Mouse (Mus musculus): ENCODE results near the gene Aif1. TPM values are rescaled to one million over a fixed set of nuclear protein-coding genes. Genes with fewer than 3 reads are reported as not detected.

The Aif1 gene
- polyA plus RNA-seq, 2 experiments: 8.1 to 20.7 TPM

DNA sequence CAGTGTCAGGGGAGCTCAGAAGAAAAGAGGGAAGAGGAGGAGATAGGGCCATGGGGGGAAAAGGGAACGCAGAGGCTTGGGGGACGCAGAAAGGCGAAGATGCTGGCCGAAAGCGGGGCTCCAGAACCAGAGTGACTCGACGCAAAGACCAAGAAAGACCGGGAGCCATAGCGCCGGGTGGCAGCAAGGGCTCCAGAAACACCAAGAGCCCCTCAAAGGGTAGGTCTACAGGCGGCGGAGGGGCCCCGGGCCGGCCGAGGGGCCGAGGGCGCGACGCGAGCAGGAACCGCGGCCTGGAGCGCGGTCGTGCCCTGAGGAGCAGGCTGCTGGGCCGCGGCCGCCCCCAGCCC lies 11.7 kb downstream of the Aif1 start:
- peak overlapping the region; percentile 82 for H3K27ac ChIP-seq
- no peaks in the 10 kb centered on the region for H3K9me3 ChIP-seq (ENCODE audit: control insufficient read depth, low read length)
- peaks cover 31% of the 10 kb centered on the region for H3K36me3 ChIP-seq (replicated peaks; ENCODE audit: control insufficient read depth, insufficient read depth, low read depth)
- TF ChIP-seq EP300 (IDR thresholded peaks at IDR 0.05; ENCODE audit: low read depth): no peak
- no peak for TF ChIP-seq CTCF (IDR thresholded peaks at IDR 0.05; ENCODE audit: low read depth)
- peak overlapping the region; percentile 90 for H3K4me2 ChIP-seq (ENCODE audit: low read depth)
- peaks cover 4 to 21% of the 10 kb centered on the region in 2 experiments for H3K4me1 ChIP-seq (replicated peaks; ENCODE audit: control insufficient read depth in 2 of 2, insufficient read depth in 2 of 2, low read length in 1 of 2)
- H3K27me3 ChIP-seq (ENCODE audit: control insufficient read depth, insufficient read depth, low read length): no peaks in the 10 kb centered on the region
- DNase-seq (ENCODE audit: low read depth in 3 of 3, low spot score in 3 of 3) (peak in 2 of 3 experiments; percentile 7 to 11), ATAC-seq (ENCODE audit: insufficient read depth) (no peak)
- H3K4me3 ChIP-seq (ENCODE audit: insufficient read depth in 1 of 2, low read depth in 2 of 2, low read length in 2 of 2): peak overlapping the region; percentile 95 to 99
- peak overlapping the region; percentile 99 for H3K9ac ChIP-seq (replicated peaks)
- 0% methylated on average over 25 of the region's 28 CpGs for WGBS (ENCODE audit: insufficient replicate concordance)

- TF ChIP-seq EP300 (IDR thresholded peaks at IDR 0.05; ENCODE audit: low read depth): no peak
- TF ChIP-seq CTCF (IDR thresholded peaks at IDR 0.05; ENCODE audit: low read depth): no peak
Observed at GRCm38 (mm10) chr17:35163326-35164081, 12.4 kb downstream of the Aif1 start.

DNA sequence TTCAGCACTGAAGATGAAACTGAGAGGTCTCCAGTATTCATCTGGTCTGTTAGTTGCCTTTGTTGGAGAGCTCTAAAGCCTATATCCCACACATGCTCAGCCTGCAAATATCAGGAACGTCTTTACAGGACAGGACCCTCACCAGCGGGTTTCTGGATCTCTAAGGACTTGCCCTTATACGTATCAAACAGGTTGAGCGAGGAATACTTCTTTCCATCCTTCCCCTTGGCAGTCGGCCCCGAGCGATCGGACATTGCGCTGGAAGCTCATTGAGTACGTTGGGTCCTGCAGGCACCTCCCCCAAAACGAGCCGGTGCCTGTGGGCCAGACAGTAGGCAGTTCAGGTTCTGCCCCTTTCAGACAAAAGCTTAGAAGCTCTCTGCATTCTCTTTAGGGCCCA lies 13.1 kb downstream of the Aif1 start:
- DNase-seq (ENCODE audit: low read depth in 3 of 3, low spot score in 3 of 3) (no peak), ATAC-seq (ENCODE audit: insufficient read depth) (no peak)
- WGBS (ENCODE audit: insufficient replicate concordance): 65% methylated on average over 12 of the region's 12 CpGs
- H3K4me3 ChIP-seq (ENCODE audit: insufficient read depth in 1 of 2, low read depth in 2 of 2, low read length in 2 of 2): peak overlapping the region; percentile 26 to 99
- no peak overlapping the region for H3K27ac ChIP-seq
- H3K4me1 ChIP-seq (replicated peaks; ENCODE audit: control insufficient read depth in 2 of 2, insufficient read depth in 2 of 2, low read length in 1 of 2): peaks cover 4 to 21% of the 10 kb centered on the region in 2 experiments
- H3K36me3 ChIP-seq (replicated peaks; ENCODE audit: control insufficient read depth, insufficient read depth, low read depth): peaks cover 46% of the 10 kb centered on the region
- TF ChIP-seq EP300 (IDR thresholded peaks at IDR 0.05; ENCODE audit: low read depth) (no peak), CTCF (IDR thresholded peaks at IDR 0.05; ENCODE audit: low read depth) (no peak)
- no peaks in the 10 kb centered on the region for H3K9me3 ChIP-seq (ENCODE audit: control insufficient read depth, low read length)
- H3K27me3 ChIP-seq (ENCODE audit: control insufficient read depth, insufficient read depth, low read length): no peaks in the 10 kb centered on the region
- peak overlapping the region; percentile 99 for H3K9ac ChIP-seq (replicated peaks)
- peak overlapping the region; percentile 90 for H3K4me2 ChIP-seq (ENCODE audit: low read depth)

More at GRCm38 (mm10) chr17:35163326-35164081, 12.4 kb downstream of the Aif1 start:
- Histone ChIP-seq H3K4me2 (ENCODE audit: low read depth) (peak overlapping the region; percentile 90), H3K9me3 (ENCODE audit: control insufficient read depth, low read length) (no peaks in the 10 kb centered on the region), H3K4me3 (ENCODE audit: insufficient read depth in 1 of 2, low read depth in 2 of 2, low read length in 2 of 2) (peak overlapping the region; percentile 95 to 99), H3K9ac (replicated peaks) (peak overlapping the region; percentile 99), H3K27me3 (ENCODE audit: control insufficient read depth, insufficient read depth, low read length) (no peaks in the 10 kb centered on the region), H3K27ac (peak overlapping the region; percentile 82), H3K36me3 (replicated peaks; ENCODE audit: control insufficient read depth, insufficient read depth, low read depth) (peaks cover 38% of the 10 kb centered on the region), H3K4me1 (replicated peaks; ENCODE audit: control insufficient read depth in 2 of 2, insufficient read depth in 2 of 2, low read length in 1 of 2) (peaks cover 4 to 21% of the 10 kb centered on the region in 2 experiments)
- no peak for ATAC-seq (ENCODE audit: insufficient read depth)
- WGBS (ENCODE audit: insufficient replicate concordance): 13% methylated on average over 8 of the region's 8 CpGs
- peak in 2 of 3 experiments; percentile 9 to 35 for DNase-seq (ENCODE audit: low read depth in 3 of 3, low spot score in 3 of 3)

DNA sequence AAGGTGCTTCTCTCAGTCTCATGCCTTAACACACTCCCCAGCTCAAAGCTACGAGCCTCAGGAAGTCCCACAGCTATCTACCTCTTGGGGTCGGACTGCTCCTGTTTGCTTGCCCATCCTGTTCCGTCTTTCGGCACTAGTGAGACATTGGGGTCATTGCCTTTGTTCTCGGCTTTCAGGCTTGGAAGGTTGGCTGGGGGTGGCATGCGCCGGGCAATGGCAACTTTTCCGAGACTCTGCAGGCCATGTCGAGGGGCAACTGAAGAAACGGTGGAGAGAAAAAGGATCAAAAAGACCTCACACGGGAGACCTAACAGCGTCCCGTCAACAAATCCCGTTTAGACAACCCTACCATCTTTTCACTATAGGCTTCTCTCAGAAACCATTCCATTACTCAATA lies 13.7 kb downstream of the Aif1 start:
- Histone ChIP-seq H3K4me3 (ENCODE audit: insufficient read depth in 1 of 2, low read depth in 2 of 2, low read length in 2 of 2) (no peak overlapping the region; a peak in 1 of 4 replicates), H3K36me3 (replicated peaks; ENCODE audit: control insufficient read depth, insufficient read depth, low read depth) (peaks cover 52% of the 10 kb centered on the region), H3K27me3 (ENCODE audit: control insufficient read depth, insufficient read depth, low read length) (no peaks in the 10 kb centered on the region), H3K9me3 (ENCODE audit: control insufficient read depth, low read length) (no peaks in the 10 kb centered on the region), H3K4me2 (ENCODE audit: low read depth) (no peak overlapping the region), H3K4me1 (replicated peaks; ENCODE audit: control insufficient read depth in 2 of 2, insufficient read depth in 2 of 2, low read length in 1 of 2) (peaks cover 4 to 21% of the 10 kb centered on the region in 2 experiments), H3K9ac (replicated peaks) (no peak overlapping the region), H3K27ac (no peak overlapping the region)
- no peak for ATAC-seq (ENCODE audit: insufficient read depth)
- WGBS (ENCODE audit: insufficient replicate concordance): 76% methylated on average over 14 of the region's 14 CpGs
- TF ChIP-seq CTCF (IDR thresholded peaks at IDR 0.05; ENCODE audit: low read depth): no peak
- TF ChIP-seq EP300 (IDR thresholded peaks at IDR 0.05; ENCODE audit: low read depth): no peak
- DNase-seq (ENCODE audit: low read depth in 3 of 3, low spot score in 3 of 3): no peak

DNA sequence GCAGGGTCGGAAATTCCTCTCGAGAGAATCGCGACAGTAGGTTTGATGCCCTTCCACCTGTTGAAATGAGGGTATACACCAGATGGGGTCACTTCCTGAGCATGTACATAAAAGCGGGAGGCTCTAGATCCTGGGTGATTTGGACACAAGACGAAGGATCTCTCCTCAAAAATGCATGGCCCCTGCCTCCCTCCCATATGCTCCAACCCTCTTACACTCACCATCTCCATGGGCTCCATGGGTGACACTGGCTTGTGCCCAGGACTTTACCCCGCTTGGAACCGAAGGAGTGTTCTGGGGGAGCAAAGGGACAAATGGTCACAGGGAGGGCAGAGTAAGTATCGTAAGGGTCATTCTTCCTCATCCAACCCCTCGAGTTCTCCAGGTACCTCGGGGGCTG lies 14.4 kb downstream of the Aif1 start:
- no peak overlapping the region for H3K4me2 ChIP-seq (ENCODE audit: low read depth)
- H3K9ac ChIP-seq (replicated peaks): no peak overlapping the region
- 88% methylated on average over 11 of the region's 11 CpGs for WGBS (ENCODE audit: insufficient replicate concordance)
- no peak overlapping the region for H3K4me3 ChIP-seq (ENCODE audit: insufficient read depth in 1 of 2, low read depth in 2 of 2, low read length in 2 of 2)
- ATAC-seq (ENCODE audit: insufficient read depth) (no peak), DNase-seq (ENCODE audit: low read depth in 3 of 3, low spot score in 3 of 3) (no peak)
- H3K9me3 ChIP-seq (ENCODE audit: control insufficient read depth, low read length): no peaks in the 10 kb centered on the region
- peaks cover 59% of the 10 kb centered on the region for H3K36me3 ChIP-seq (replicated peaks; ENCODE audit: control insufficient read depth, insufficient read depth, low read depth)
- no peak overlapping the region for H3K27ac ChIP-seq
- H3K27me3 ChIP-seq (ENCODE audit: control insufficient read depth, insufficient read depth, low read length): no peaks in the 10 kb centered on the region
- peaks cover 4 to 20% of the 10 kb centered on the region in 2 experiments for H3K4me1 ChIP-seq (replicated peaks; ENCODE audit: control insufficient read depth in 2 of 2, insufficient read depth in 2 of 2, low read length in 1 of 2)
- no peak for TF ChIP-seq EP300 (IDR thresholded peaks at IDR 0.05; ENCODE audit: low read depth)
- no peak for TF ChIP-seq CTCF (IDR thresholded peaks at IDR 0.05; ENCODE audit: low read depth)
